Mouse (Mus musculus) stomach, embryonic 14.5 days (tissue): ENCODE data around the gene Ggta1. TPM values are rescaled to one million over a fixed set of nuclear protein-coding genes. Genes with fewer than 3 reads are reported as not detected.

Experiments used
- ATAC-seq: fragments of 200-750 bp; cut with Nextera tagmentation; 2 replicates; pipeline ENCODE4 v1.8.0; 2017; ENCODE audit warnings: low read depth, moderate TSS enrichment; ENCODE audit not compliant: insufficient number of reproducible peaks, insufficient read depth, low FRiP score
- H3K27ac ChIP-seq: fragments of 300-500 bp; sonication (generic); 2 replicates; pipeline ENCODE4 v1.5.1; 2014; ENCODE audit warnings: mild to moderate bottlenecking, low read length, moderate library complexity, mixed read lengths
- H3K27me3 ChIP-seq: fragments of 300-500 bp; sonication (generic); 2 replicates; pipeline ENCODE4 v1.6.1; 2014; ENCODE audit warnings: low read length, control low read depth, mixed read lengths; ENCODE audit not compliant: control insufficient read depth, insufficient read depth
- H3K36me3 ChIP-seq: fragments of 300-500 bp; sonication (generic); 2 replicates; pipeline ENCODE4 v1.6.1; 2014; ENCODE audit warnings: mild to moderate bottlenecking, control low read depth, low read length, moderate library complexity, mixed read lengths; ENCODE audit not compliant: control insufficient read depth, insufficient read depth
- H3K4me1 ChIP-seq: fragments of 300-500 bp; sonication (generic); 2 replicates; pipeline ENCODE4 v1.6.1; 2014; ENCODE audit warnings: low read length, control low read depth, mixed read lengths; ENCODE audit not compliant: control insufficient read depth, insufficient read depth
- H3K4me2 ChIP-seq: fragments of 300-500 bp; sonication (generic); replicated peaks from 2 replicates; pipeline ENCODE4 v1.6.1; 2014; ENCODE audit warnings: low read depth, low read length, control low read depth
- H3K4me3 ChIP-seq: fragments of 300-500 bp; sonication (generic); 2 replicates; pipeline ENCODE4 v1.5.1; 2014; ENCODE audit warnings: low read depth, low read length, control low read depth
- H3K9ac ChIP-seq: fragments of 300-500 bp; sonication (generic); replicated peaks from 2 replicates; pipeline ENCODE4 v1.6.1; 2014; ENCODE audit warnings: low read depth, mild to moderate bottlenecking, control low read depth, low read length, moderate library complexity, mixed read lengths
- H3K9me3 ChIP-seq: fragments of 300-500 bp; sonication (generic); 2 replicates; pipeline ENCODE4 v1.6.1; 2016; ENCODE audit warnings: low read depth, low read length, control low read depth; ENCODE audit not compliant: control insufficient read depth
- WGBS: fragments of 180-500 bp; shearing (Covaris S2); extraction: QIAGEN DNeasy Blood & Tissue Kit; methylation state at CpG from one replicate; pipeline ENCODE4 v1.1.7; 2014; 5-methylcytosine and 5-hydroxymethylcytosine counted together
- polyA plus RNA-seq: library from polyadenylated mRNA; unstranded; fragments of >200 nt; fragmentation: Nextera tagmentation; extraction: Ambion mirVana; gene quantifications from 2 replicates; pipeline ENCODE4 v1.2.1, GENCODE M21; 2014

The Ggta1 gene
- polyA plus RNA-seq, 1 experiment from 2014 or later = 23.5 TPM

DNA sequence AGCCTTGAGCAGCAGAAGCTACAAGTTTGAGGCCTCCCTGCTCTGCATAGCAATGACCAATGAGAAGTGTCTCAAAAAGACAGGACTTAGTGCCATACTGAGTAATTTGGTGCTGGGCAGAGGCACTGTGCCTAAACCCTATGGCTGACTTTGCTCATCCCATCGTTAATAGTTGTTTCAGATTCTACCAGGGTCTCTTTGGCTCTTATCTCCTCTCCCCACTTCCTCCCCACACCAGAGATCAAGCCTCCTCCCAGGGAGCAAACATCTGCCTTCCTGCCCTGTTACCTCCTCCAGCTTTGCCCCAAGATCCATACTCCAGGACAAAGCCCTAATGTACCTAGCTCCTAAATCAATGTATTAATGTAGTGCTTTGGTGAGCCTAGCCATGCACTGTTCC, 45.8 kb downstream of the Ggta1 start:
- no peak for ATAC-seq
- Histone ChIP-seq H3K27ac (no peak overlapping the region), H3K4me3 (no peak overlapping the region), H3K36me3 (no peaks in the 10 kb centered on the region; the same call in 1 of the 2 replicates), H3K9ac (no peak overlapping the region), H3K27me3 (no peaks in the 10 kb centered on the region), H3K4me1 (no peaks in the 10 kb centered on the region), H3K4me2 (no peak overlapping the region), H3K9me3 (peaks cover 7% of the 10 kb centered on the region; the same call in 1 of the 2 replicates)
- WGBS = 75% methylated on average over 1 of the region's 1 CpGs

DNA sequence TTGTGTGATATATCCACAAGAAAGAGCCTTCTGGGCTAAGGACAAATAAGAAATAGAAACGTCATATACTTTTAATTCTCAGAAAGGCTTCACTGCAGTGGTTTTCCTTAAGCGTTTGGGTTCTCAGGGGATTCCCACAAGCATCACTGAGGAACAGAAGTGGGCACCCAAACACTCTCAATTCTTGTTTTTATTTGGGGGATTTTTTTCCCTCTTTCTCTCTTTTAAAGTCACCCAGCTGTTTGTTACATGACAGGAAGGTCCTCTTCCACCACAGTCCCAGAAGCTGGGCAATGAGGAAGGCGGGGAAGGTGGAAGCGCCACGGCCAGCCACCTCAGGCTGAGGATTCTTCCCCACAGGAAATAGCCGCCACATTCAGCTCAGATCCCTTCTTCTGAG, 46.6 kb downstream of the Ggta1 start:
- no peak for ATAC-seq
- H3K9ac ChIP-seq = no peak overlapping the region
- H3K4me1 ChIP-seq = no peaks in the 10 kb centered on the region
- H3K27ac ChIP-seq = no peak overlapping the region
- H3K9me3 ChIP-seq = peaks cover 7% of the 10 kb centered on the region; the same call in 1 of the 2 replicates
- H3K36me3 ChIP-seq = no peaks in the 10 kb centered on the region; the same call in 1 of the 2 replicates
- H3K4me3 ChIP-seq = no peak overlapping the region
- no peaks in the 10 kb centered on the region for H3K27me3 ChIP-seq
- H3K4me2 ChIP-seq = no peak overlapping the region
- WGBS = 86% methylated on average over 6 of the region's 6 CpGs

DNA sequence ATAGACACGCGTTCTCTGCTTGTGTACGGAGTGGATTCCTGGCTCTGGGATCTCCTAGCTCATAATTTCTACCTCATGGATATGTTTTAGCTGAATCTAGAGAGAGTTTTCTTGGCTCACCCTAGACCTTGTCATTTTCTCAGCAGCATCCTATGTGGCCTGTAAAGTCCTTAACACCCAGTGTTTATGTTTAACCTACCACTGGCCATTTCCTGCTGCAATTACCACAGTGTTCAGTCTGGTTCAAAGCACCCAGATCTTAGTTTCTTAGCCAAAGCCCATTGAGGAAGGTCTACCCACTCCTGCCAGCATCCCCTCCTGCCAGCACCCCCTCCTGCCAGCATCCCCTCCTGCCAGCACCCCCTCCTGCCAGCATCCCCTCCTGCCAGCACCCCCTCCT, 50.2 kb downstream of the Ggta1 start:
- H3K9ac ChIP-seq = no peak overlapping the region
- no peaks in the 10 kb centered on the region for H3K4me1 ChIP-seq
- no peak overlapping the region for H3K27ac ChIP-seq
- H3K27me3 ChIP-seq = no peaks in the 10 kb centered on the region
- H3K4me3 ChIP-seq = no peak overlapping the region
- H3K4me2 ChIP-seq = no peak overlapping the region
- no peak for ATAC-seq
- no peaks in the 10 kb centered on the region for H3K9me3 ChIP-seq
- 94% methylated on average over 3 of the region's 3 CpGs for WGBS
- H3K36me3 ChIP-seq = no peaks in the 10 kb centered on the region; the same call in 1 of the 2 replicates

DNA sequence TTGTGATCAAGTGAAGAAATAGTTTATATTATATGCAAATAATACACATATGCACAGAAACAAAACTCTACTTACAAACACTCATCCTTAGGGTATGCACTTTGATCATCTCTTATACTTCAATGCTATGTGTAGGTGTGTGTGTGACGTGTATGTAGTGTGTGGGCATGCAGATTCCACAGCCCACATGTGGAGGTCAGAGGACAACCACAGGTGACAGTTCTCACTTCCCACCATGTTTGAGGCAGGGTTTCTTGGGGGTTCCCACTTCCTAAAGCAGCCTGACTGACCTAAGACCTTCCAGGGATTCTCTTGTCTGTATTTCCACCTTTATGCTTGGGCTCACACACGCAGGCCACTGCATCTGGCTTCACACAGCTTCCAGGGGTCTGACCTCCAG, 50.8 kb downstream of the Ggta1 start:
- H3K9ac ChIP-seq = no peak overlapping the region
- no peaks in the 10 kb centered on the region for H3K9me3 ChIP-seq
- H3K27me3 ChIP-seq = no peaks in the 10 kb centered on the region
- WGBS = 73% methylated on average over 2 of the region's 2 CpGs
- no peak overlapping the region for H3K27ac ChIP-seq
- no peak overlapping the region for H3K4me2 ChIP-seq
- H3K4me3 ChIP-seq = no peak overlapping the region
- ATAC-seq = no peak
- H3K4me1 ChIP-seq = no peaks in the 10 kb centered on the region
- no peaks in the 10 kb centered on the region; the same call in 1 of the 2 replicates for H3K36me3 ChIP-seq

DNA sequence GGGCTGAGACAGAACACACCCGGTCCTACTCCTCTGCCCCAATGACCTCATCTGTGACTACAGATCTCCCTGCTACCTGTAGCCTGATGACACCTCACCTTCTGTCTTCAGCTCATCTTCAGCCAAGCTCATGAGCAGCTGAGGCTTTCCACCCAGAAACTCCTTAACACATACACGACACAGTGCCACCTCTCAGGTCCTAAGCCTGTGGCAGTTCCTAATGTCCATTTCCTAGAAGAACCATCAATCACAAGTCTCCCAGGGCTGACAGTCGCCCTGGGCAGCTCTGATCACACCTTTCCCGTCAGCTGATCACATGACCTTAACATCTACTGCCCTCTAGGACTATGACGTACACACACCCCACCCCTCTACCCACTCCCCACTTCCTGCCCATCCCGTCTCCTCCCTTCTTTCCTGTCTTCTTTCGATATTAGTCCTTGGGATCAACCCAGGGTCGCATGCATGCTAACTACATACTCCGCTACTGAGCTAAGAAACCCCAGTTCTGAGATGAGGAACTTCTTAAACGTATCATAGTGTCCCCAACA, 51.3 kb downstream of the Ggta1 start:
- WGBS = 59% methylated on average over 10 of the region's 10 CpGs
- no peaks in the 10 kb centered on the region; the same call in 1 of the 2 replicates for H3K36me3 ChIP-seq
- H3K9ac ChIP-seq = no peak overlapping the region
- ATAC-seq = no peak
- no peak overlapping the region for H3K27ac ChIP-seq
- no peaks in the 10 kb centered on the region for H3K9me3 ChIP-seq
- H3K4me1 ChIP-seq = no peaks in the 10 kb centered on the region
- no peak overlapping the region for H3K4me2 ChIP-seq
- H3K4me3 ChIP-seq = no peak overlapping the region
- no peaks in the 10 kb centered on the region for H3K27me3 ChIP-seq

DNA sequence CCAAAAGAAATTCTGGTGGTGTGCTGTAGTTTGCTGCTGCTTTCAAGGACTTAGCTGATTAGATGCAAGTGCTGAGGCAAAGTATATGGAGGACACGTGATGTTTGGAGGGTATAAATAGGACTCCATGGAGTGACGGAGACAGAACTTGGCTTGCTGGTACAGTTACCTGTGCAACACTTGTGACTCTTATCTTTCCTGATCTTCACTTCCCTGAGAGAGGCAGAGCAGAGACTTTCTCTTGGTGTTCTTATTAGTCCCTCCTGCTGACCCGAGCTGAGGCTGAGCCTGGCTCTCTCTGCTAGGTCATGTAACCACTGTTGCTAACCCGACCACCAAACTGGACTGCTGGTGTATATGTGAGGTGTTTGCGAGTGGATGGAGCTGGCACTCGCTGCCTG, 53.6 kb downstream of the Ggta1 start:
- no peak overlapping the region for H3K27ac ChIP-seq
- H3K4me3 ChIP-seq = no peak overlapping the region
- no peak overlapping the region for H3K4me2 ChIP-seq
- no peak overlapping the region for H3K9ac ChIP-seq
- no peak for ATAC-seq
- no peaks in the 10 kb centered on the region for H3K9me3 ChIP-seq
- peaks cover 5% of the 10 kb centered on the region; the same call in 1 of the 2 replicates for H3K36me3 ChIP-seq
- H3K27me3 ChIP-seq = no peaks in the 10 kb centered on the region
- WGBS = 92% methylated on average over 6 of the region's 6 CpGs
- no peaks in the 10 kb centered on the region for H3K4me1 ChIP-seq

DNA sequence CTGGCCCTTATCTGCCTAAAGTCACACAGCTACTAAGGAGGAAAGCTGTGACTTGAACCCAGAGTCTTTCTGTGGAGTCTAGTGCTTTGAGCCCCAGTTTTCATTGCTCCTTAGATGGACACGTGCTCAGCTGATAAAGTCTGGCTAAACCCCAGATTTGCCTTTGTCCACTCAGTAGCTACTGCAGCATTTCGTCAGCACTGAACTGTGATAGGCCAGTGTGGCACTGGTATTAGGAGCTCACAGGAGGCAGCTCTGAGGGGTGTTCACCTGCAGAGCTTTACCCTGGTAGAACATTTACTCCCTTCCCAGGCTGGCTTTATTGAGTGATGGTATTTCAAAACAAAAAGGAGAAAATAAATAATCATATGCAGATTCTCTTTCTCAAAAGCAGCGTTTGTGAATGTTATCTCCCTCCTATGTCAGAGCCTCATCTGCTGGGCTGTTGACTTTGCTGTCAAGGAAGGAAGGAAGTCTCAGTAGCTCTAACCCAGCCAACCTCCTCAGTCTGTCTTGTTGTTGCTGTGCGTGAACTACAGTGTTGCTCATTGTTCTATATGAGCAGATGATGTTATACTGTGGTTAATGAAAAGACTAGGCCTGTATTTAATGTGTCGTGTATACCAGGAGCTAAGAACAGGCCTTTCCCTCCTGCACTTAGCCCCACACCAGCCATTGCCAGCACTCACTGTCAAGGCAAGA, 54.5 kb downstream of the Ggta1 start:
- no peak overlapping the region for H3K4me2 ChIP-seq
- no peak for ATAC-seq
- 71% methylated on average over 5 of the region's 5 CpGs for WGBS
- H3K4me1 ChIP-seq = no peaks in the 10 kb centered on the region
- no peaks in the 10 kb centered on the region for H3K27me3 ChIP-seq
- no peak overlapping the region for H3K9ac ChIP-seq
- H3K9me3 ChIP-seq = no peaks in the 10 kb centered on the region
- H3K4me3 ChIP-seq = no peak overlapping the region
- peaks cover 5% of the 10 kb centered on the region; the same call in 1 of the 2 replicates for H3K36me3 ChIP-seq
- H3K27ac ChIP-seq = no peak overlapping the region

DNA sequence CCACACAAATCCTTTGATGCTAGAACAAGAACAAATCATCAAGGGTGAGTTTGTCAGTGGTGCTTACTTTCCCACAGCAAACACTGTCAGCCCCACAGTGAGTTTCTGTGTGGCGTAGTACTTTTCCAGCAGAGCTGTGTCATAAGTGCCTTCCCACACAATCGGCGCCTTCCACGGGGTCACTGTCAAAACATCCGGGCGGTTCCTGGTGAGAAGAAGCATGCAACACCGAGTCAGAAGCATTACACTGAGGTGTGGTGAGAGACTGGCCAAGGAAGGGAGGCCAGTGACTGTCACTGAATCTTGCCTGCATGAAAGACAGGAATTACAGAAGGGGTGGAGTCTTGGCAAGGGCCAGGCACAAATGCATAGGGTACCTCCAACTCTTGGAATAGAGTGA, 55.2 kb downstream of the Ggta1 start:
- WGBS = 66% methylated on average over 7 of the region's 7 CpGs
- no peak for ATAC-seq

More for the DNA sequence above, 55.2 kb downstream of the Ggta1 start:
- Histone ChIP-seq H3K4me3 (no peak overlapping the region), H3K27ac (no peak overlapping the region), H3K4me2 (no peak overlapping the region), H3K27me3 (no peaks in the 10 kb centered on the region), H3K36me3 (peaks cover 5% of the 10 kb centered on the region; the same call in 1 of the 2 replicates), H3K9me3 (no peaks in the 10 kb centered on the region), H3K9ac (no peak overlapping the region), H3K4me1 (no peaks in the 10 kb centered on the region)
